Mouse (Mus musculus) heart, postnatal 0 days (tissue): ENCODE measurements around the gene Icosl.

Experiments used
- CTCF ChIP-seq: IDR thresholded peaks from 2 replicates; pipeline ENCODE4 v1.5.1; 2016; ENCODE audit warnings: antibody characterized with exemption, control low read depth, low read depth
- EP300 ChIP-seq: IDR thresholded peaks from 2 replicates; pipeline ENCODE4 v1.6.1; 2016; ENCODE audit warnings: antibody characterized with exemption, low read depth

GRCm38 (mm10) chr10:78044531-78044930, 24.6 kb upstream of the Icosl start:
- TF ChIP-seq CTCF (no peak), EP300 (no peak)
